Mouse (Mus musculus): ENCODE data around the gene Syt6. TPM values are rescaled to one million over a fixed set of nuclear protein-coding genes. Genes with fewer than 3 reads are reported as not detected.
A peak's percentile ranks its signal among the peaks of the same experiment; 100 is the strongest.

Syt6 gene
- polyA plus RNA-seq, 1 experiment from 2014 or later, result 1.7 TPM

- Histone ChIP-seq H3K4me1 (ENCODE audit: control insufficient read depth, insufficient read depth, low read length) (no peaks in the 10 kb centered on the region), H3K36me3 (ENCODE audit: control insufficient read depth, insufficient read depth, low read length) (no peaks in the 10 kb centered on the region), H3K9ac (ENCODE audit: low read depth, low read length) (no peak overlapping the region), H3K4me2 (ENCODE audit: low read depth, low read length) (no peak overlapping the region), H3K9me3 (ENCODE audit: control insufficient read depth, low read length) (no peaks in the 10 kb centered on the region), H3K4me3 (ENCODE audit: low read depth, low read length) (no peak overlapping the region), H3K27me3 (replicated peaks; ENCODE audit: control insufficient read depth, insufficient read depth, low read length) (peaks cover 9% of the 10 kb centered on the region; the same call in 1 of the 2 replicates), H3K27ac (replicated peaks; ENCODE audit: low read depth, low read length) (no peak overlapping the region)
- 46% methylated on average over 3 of the region's 3 CpGs for WGBS
- DNase-seq (ENCODE audit: low spot score), result no peak
- no peak for ATAC-seq (ENCODE audit: low read depth)
Observed at GRCm38 (mm10) chr3:103567226-103567625, 7.8 kb upstream of the Syt6 start.

DNA sequence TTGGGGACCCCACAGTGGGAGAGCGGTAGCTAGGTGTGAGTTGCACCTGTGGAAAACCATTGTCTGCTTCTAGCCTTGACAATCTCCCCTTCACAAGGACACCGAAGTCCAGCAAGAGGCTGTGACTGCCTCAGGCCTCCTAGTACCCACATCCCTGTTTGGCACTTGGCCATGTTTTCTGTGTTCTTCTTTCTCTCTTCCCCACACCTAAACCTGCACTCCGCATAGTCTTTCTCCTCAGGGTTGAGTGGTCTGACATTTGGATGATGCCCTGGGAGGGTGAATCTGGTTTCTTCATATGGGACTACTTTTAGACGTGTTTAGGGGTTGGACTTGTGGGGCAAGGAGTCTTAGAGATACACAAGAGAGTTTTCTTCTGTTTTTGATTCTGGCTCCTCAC lies 2.5 kb upstream of the Syt6 start:
- Histone ChIP-seq H3K4me2 (ENCODE audit: low read depth, low read length) (no peak overlapping the region), H3K36me3 (ENCODE audit: control insufficient read depth, insufficient read depth, low read length) (no peaks in the 10 kb centered on the region), H3K27me3 (replicated peaks; ENCODE audit: control insufficient read depth, insufficient read depth, low read length) (peaks cover 62% of the 10 kb centered on the region), H3K9ac (ENCODE audit: low read depth, low read length) (no peak overlapping the region), H3K4me3 (ENCODE audit: low read depth, low read length) (no peak overlapping the region), H3K27ac (replicated peaks; ENCODE audit: low read depth, low read length) (no peak overlapping the region), H3K9me3 (ENCODE audit: control insufficient read depth, low read length) (no peaks in the 10 kb centered on the region), H3K4me1 (ENCODE audit: control insufficient read depth, insufficient read depth, low read length) (peaks cover 10% of the 10 kb centered on the region)
- ATAC-seq (ENCODE audit: low read depth) (no peak), DNase-seq (ENCODE audit: low spot score) (no peak)
- 65% methylated on average over 4 of the region's 4 CpGs for WGBS

DNA sequence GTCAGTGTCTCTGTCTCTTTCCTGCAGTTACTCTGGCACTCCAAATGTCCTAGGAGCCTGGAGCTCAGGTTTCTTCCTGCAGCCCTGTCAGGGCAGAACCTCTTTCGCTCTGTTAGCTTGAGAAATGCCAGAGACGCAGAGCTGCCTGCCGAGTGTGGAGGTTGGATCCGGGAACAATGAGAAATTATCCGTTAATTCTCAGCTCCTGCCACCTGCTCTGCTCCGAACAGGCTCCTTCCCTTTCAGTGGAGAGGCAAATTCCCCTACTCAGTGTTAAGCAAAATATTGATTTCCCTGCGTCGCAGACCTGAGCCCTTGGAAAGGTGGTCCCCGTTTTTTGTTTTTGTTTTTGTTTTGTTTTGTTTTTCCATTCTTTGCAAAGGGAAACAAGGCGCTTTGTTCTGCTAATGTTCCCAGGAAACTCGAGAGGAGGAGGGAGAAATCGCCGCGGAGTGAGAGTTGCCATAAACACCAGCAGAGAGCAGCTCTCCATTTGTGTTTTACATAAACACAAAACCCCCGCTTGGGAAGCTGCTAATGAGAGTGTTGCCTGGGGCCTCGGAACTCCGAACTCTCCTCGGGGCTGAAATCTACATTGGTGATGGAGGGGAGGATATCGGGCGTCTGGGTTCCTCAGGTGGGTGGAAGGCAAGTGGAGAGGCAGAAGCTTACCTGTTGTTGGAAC lies 1.8 kb upstream of the Syt6 start:
- DNase-seq (ENCODE audit: low spot score), result no peak
- no peak overlapping the region for H3K27ac ChIP-seq (replicated peaks; ENCODE audit: low read depth, low read length)
- peak overlapping the region; percentile 26 for H3K4me2 ChIP-seq (ENCODE audit: low read depth, low read length)

GRCm38 (mm10) chr3:103573791-103574166 lies 1.3 kb upstream of the Syt6 start:
- no peak overlapping the region for H3K27ac ChIP-seq (replicated peaks; ENCODE audit: low read depth, low read length)
- DNase-seq (ENCODE audit: low spot score) (peak; percentile 95), ATAC-seq (ENCODE audit: low read depth) (peak; percentile 69)
- no peak overlapping the region for H3K4me3 ChIP-seq (ENCODE audit: low read depth, low read length)
- 1% methylated on average over 14 of the region's 14 CpGs for WGBS
- H3K4me2 ChIP-seq (ENCODE audit: low read depth, low read length), result peak overlapping the region; percentile 26
- H3K4me1 ChIP-seq (ENCODE audit: control insufficient read depth, insufficient read depth, low read length), result peaks cover 10% of the 10 kb centered on the region
- peaks cover 75% of the 10 kb centered on the region for H3K27me3 ChIP-seq (replicated peaks; ENCODE audit: control insufficient read depth, insufficient read depth, low read length)
- no peak overlapping the region for H3K9ac ChIP-seq (ENCODE audit: low read depth, low read length)
- H3K36me3 ChIP-seq (ENCODE audit: control insufficient read depth, insufficient read depth, low read length), result no peaks in the 10 kb centered on the region
- H3K9me3 ChIP-seq (ENCODE audit: control insufficient read depth, low read length), result no peaks in the 10 kb centered on the region

More for the DNA sequence above, 1.8 kb upstream of the Syt6 start:
- no peak overlapping the region for H3K4me3 ChIP-seq (ENCODE audit: low read depth, low read length)
- WGBS, result 2% methylated on average over 20 of the region's 20 CpGs
- peaks cover 69% of the 10 kb centered on the region for H3K27me3 ChIP-seq (replicated peaks; ENCODE audit: control insufficient read depth, insufficient read depth, low read length)
- H3K9ac ChIP-seq (ENCODE audit: low read depth, low read length), result no peak overlapping the region
- H3K4me1 ChIP-seq (ENCODE audit: control insufficient read depth, insufficient read depth, low read length), result peaks cover 10% of the 10 kb centered on the region
- no peaks in the 10 kb centered on the region for H3K9me3 ChIP-seq (ENCODE audit: control insufficient read depth, low read length)
- H3K36me3 ChIP-seq (ENCODE audit: control insufficient read depth, insufficient read depth, low read length), result no peaks in the 10 kb centered on the region
- no peak for ATAC-seq (ENCODE audit: low read depth)

DNA sequence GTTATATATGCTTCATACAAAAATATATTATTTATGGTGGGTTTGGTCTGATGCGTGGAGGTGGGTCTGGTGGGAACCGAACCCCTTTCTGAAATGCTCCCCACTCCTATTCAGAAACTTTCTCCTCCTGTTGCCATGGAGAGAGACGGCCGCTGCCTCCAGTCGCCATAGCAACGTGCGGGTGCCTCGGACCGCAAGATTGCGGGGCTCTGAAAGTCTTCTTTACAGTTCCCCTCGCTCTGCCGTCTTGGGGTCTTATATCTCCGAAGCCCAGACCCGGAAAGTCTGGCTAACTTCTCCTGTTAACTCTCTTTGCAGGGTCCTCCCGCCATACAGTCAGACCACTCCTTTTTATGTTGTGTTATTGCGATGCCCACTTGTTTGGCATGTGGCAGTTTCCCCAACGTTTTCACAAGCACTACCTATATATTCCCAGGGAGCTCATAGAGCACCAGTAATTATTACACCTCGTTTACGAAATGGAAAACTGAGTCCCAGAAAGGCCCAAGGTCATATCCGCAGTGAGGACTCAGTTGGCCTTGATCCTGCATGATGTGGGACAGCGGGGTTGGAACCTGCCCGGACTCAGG lies 370 bp upstream of the Syt6 start:
- H3K27ac ChIP-seq (replicated peaks; ENCODE audit: low read depth, low read length), result no peak overlapping the region
- H3K4me1 ChIP-seq (ENCODE audit: control insufficient read depth, insufficient read depth, low read length), result peaks cover 10% of the 10 kb centered on the region
- H3K27me3 ChIP-seq (replicated peaks; ENCODE audit: control insufficient read depth, insufficient read depth, low read length), result peaks cover 74% of the 10 kb centered on the region
- 8% methylated on average over 22 of the region's 22 CpGs for WGBS
- peak overlapping the region; percentile 48 for H3K4me3 ChIP-seq (ENCODE audit: low read depth, low read length)
- no peak overlapping the region for H3K9ac ChIP-seq (ENCODE audit: low read depth, low read length)
- no peaks in the 10 kb centered on the region for H3K36me3 ChIP-seq (ENCODE audit: control insufficient read depth, insufficient read depth, low read length)
- DNase-seq (ENCODE audit: low spot score) (no peak), ATAC-seq (ENCODE audit: low read depth) (no peak)
- H3K9me3 ChIP-seq (ENCODE audit: control insufficient read depth, low read length), result no peaks in the 10 kb centered on the region
- H3K4me2 ChIP-seq (ENCODE audit: low read depth, low read length), result peak overlapping the region; percentile 90

- no peaks in the 10 kb centered on the region for H3K9me3 ChIP-seq (ENCODE audit: control insufficient read depth, low read length)
- ATAC-seq (ENCODE audit: low read depth), result 0 out of 2 replicates have a peak, but pooled peaks have one; percentile 11
- peak overlapping the region; percentile 61 for H3K9ac ChIP-seq (ENCODE audit: low read depth, low read length)
- H3K36me3 ChIP-seq (ENCODE audit: control insufficient read depth, insufficient read depth, low read length), result no peaks in the 10 kb centered on the region
- no peak overlapping the region for H3K27ac ChIP-seq (replicated peaks; ENCODE audit: low read depth, low read length)
- DNase-seq (ENCODE audit: low spot score), result no peak
- peak overlapping the region; percentile 48 for H3K4me3 ChIP-seq (ENCODE audit: low read depth, low read length)
- WGBS, result under 1% methylated on average over 27 of the region's 69 CpGs
- H3K4me1 ChIP-seq (ENCODE audit: control insufficient read depth, insufficient read depth, low read length), result peaks cover 10% of the 10 kb centered on the region
- H3K4me2 ChIP-seq (ENCODE audit: low read depth, low read length), result peak overlapping the region; percentile 90
- peaks cover 74% of the 10 kb centered on the region for H3K27me3 ChIP-seq (replicated peaks; ENCODE audit: control insufficient read depth, insufficient read depth, low read length)
Observed at GRCm38 (mm10) chr3:103575893-103576641, 1.0 kb downstream of the Syt6 start.

DNA sequence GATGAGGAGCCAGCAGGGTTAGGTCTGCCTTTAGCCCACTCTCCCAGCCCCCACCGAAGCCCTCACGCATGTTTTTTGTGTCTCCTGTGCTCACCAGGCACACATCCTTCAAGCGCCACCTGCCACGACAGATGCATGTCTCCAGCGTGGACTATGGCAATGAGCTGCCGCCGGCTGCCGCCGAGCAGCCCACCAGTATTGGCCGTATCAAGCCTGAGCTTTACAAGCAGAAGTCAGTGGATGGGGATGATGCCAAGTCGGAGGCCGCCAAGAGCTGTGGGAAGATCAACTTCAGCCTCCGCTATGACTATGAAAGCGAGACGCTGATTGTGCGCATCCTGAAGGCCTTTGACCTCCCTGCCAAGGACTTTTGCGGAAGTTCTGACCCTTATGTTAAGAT lies 12.1 kb downstream of the Syt6 start:
- no peak overlapping the region for H3K27ac ChIP-seq (replicated peaks; ENCODE audit: low read depth, low read length)
- no peak overlapping the region for H3K4me3 ChIP-seq (ENCODE audit: low read depth, low read length)
- no peak for DNase-seq (ENCODE audit: low spot score)
- H3K4me1 ChIP-seq (ENCODE audit: control insufficient read depth, insufficient read depth, low read length), result no peaks in the 10 kb centered on the region
- no peaks in the 10 kb centered on the region for H3K9me3 ChIP-seq (ENCODE audit: control insufficient read depth, low read length)
- 90% methylated on average over 17 of the region's 17 CpGs for WGBS
- H3K27me3 ChIP-seq (replicated peaks; ENCODE audit: control insufficient read depth, insufficient read depth, low read length), result no peaks in the 10 kb centered on the region
- H3K4me2 ChIP-seq (ENCODE audit: low read depth, low read length), result no peak overlapping the region
- no peak for ATAC-seq (ENCODE audit: low read depth)
- no peaks in the 10 kb centered on the region for H3K36me3 ChIP-seq (ENCODE audit: control insufficient read depth, insufficient read depth, low read length)
- H3K9ac ChIP-seq (ENCODE audit: low read depth, low read length), result no peak overlapping the region

- H3K4me3 ChIP-seq (ENCODE audit: low read depth, low read length), result no peak overlapping the region
- no peak overlapping the region for H3K27ac ChIP-seq (replicated peaks; ENCODE audit: low read depth, low read length)
- no peak overlapping the region for H3K4me2 ChIP-seq (ENCODE audit: low read depth, low read length)
- no peak for DNase-seq (ENCODE audit: low spot score)
- no peaks in the 10 kb centered on the region for H3K27me3 ChIP-seq (replicated peaks; ENCODE audit: control insufficient read depth, insufficient read depth, low read length)
- 91% methylated on average over 5 of the region's 5 CpGs for WGBS
- H3K9me3 ChIP-seq (ENCODE audit: control insufficient read depth, low read length), result no peaks in the 10 kb centered on the region
- no peak overlapping the region for H3K9ac ChIP-seq (ENCODE audit: low read depth, low read length)
- H3K4me1 ChIP-seq (ENCODE audit: control insufficient read depth, insufficient read depth, low read length), result no peaks in the 10 kb centered on the region
- ATAC-seq (ENCODE audit: low read depth), result no peak
- H3K36me3 ChIP-seq (ENCODE audit: control insufficient read depth, insufficient read depth, low read length), result no peaks in the 10 kb centered on the region
Observed at GRCm38 (mm10) chr3:103587672-103588071, 12.6 kb downstream of the Syt6 start.
